ENCODE assay signal across 9 mouse cellular contexts in the genomic region with DNA sequence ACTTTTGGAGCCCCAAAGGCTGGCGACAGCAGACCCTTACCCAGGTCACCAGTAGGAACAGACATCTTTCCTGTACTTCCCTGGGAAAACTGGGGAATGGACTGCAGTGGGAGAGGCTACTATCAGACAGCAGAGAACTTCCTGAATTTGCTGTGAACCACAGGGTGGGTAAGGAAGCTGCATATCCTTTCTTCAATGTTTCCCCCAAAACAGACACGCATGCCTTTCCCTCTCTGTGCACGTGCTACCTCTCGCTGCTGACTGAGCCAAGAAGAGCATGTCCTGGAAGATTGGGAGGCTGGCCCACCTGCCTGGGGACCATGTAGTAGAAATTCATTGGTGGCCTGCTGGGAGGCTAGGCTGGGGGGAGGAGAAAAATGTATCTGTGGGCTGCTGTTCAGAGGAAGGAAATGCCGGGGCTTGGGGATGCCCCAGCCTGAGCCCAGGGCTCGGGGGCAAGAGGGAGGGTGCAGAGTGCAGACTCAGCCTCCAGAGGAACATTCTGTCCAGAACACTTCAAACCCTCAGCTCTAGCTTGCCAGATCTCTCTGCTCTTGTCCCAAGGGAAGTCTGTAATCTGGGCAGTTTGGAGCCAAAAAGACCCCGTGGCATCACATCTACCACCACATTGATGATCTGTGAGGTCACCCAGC.
DNase-seq lines count a peak whose midpoint lies in the region; ATAC-seq and TF ChIP-seq lines count a peak whose summit lies in the region.
"Had no signal": no experiment of that assay in that cellular context is flagged by ENCODE, and none has a peak within 500 bp of the region (broad histone marks: within the 10 kb centered on the region; RNA-seq: fewer than 3 reads in every experiment).

No protein-coding gene starts in this region.

- no peak for ATAC-seq in hindbrain, embryonic 14.5 days (ENCODE audit: low FRiP score)
- ATAC-seq in kidney, postnatal 0 days (replicated peaks; ENCODE audit: low FRiP score, low read depth) = no peak
- ATAC-seq in megakaryocyte progenitor cell, adult 5-6 weeks (replicated peaks; ENCODE audit: poor library complexity) = peak; percentile 37; the same call in 1 of the 2 replicates

- no peak for TF ChIP-seq CTCF in kidney, postnatal 0 days (IDR thresholded peaks at IDR 0.05; ENCODE audit: low read depth)

- H3K27me3 ChIP-seq in hindbrain, embryonic 10.5 days (ENCODE audit: insufficient read depth, poor library complexity, severe bottlenecking) = no peaks in the 10 kb centered on the region
- no peaks in the 10 kb centered on the region for H3K27me3 ChIP-seq in hindbrain, embryonic 14.5 days (ENCODE audit: control insufficient read depth, insufficient read depth, low read length)
- H3K27me3 ChIP-seq in kidney, postnatal 0 days (ENCODE audit: insufficient read depth, low read length) = no peaks in the 10 kb centered on the region
- H3K27me3 ChIP-seq in forebrain, embryonic 10.5 days (ENCODE audit: poor library complexity, severe bottlenecking) = no peaks in the 10 kb centered on the region

- no peak overlapping the region for H3K9ac ChIP-seq in hindbrain, embryonic 14.5 days
- peak overlapping the region; percentile 35; the same call in 1 of the 2 replicates for H3K9ac ChIP-seq in kidney, postnatal 0 days (ENCODE audit: low read depth, low read length)

- 72% methylated on average over 7 of the region's 7 CpGs for WGBS in hindbrain, embryonic 10.5 days
- 62% methylated on average over 7 of the region's 7 CpGs for WGBS in hindbrain, embryonic 14.5 days
- 51% methylated on average over 7 of the region's 7 CpGs for WGBS in kidney, postnatal 0 days
- WGBS in forebrain, embryonic 10.5 days = 71% methylated on average over 7 of the region's 7 CpGs

- no peak overlapping the region for H3K4me2 ChIP-seq in hindbrain, embryonic 14.5 days (replicated peaks)
- H3K4me2 ChIP-seq in kidney, postnatal 0 days (ENCODE audit: low read length) = 0 out of 2 replicates have a peak overlapping the region, but pooled peaks have one; percentile 5

- H3K4me1 ChIP-seq in hindbrain, embryonic 10.5 days (replicated peaks) = peaks cover 31% of the 10 kb centered on the region
- H3K4me1 ChIP-seq in hindbrain, embryonic 14.5 days (replicated peaks; ENCODE audit: control insufficient read depth, insufficient read depth, low read length) = no peaks in the 10 kb centered on the region
- H3K4me1 ChIP-seq in kidney, postnatal 0 days (replicated peaks; ENCODE audit: insufficient read depth, low read length) = peaks cover 44% of the 10 kb centered on the region
- H3K4me1 ChIP-seq in forebrain, embryonic 10.5 days = peaks cover 23% of the 10 kb centered on the region

- no peak for DNase-seq in hindbrain, embryonic 10.5 days (ENCODE audit: low spot score)
- no peak for DNase-seq in hindbrain, embryonic 14.5 days (ENCODE audit: low spot score)
- DNase-seq in heart, adult 8-10 months (ENCODE audit: low spot score) = peak; percentile 86
- DNase-seq in kidney, postnatal 0 days (ENCODE audit: low spot score) = no peak
- no peak for DNase-seq in layer of hippocampus, postnatal 25 days (ENCODE audit: extremely low spot score in 1 of 2, low spot score in 1 of 2)
- no peak for DNase-seq in right cerebral cortex, adult 18-20 months
- no peak for DNase-seq in forebrain, embryonic 10.5 days (ENCODE audit: extremely low spot score, low spot score)
- DNase-seq: cerebellum, postnatal 25 days had no signal

- H3K36me3 ChIP-seq in hindbrain, embryonic 10.5 days = no peaks in the 10 kb centered on the region
- no peaks in the 10 kb centered on the region for H3K36me3 ChIP-seq in hindbrain, embryonic 14.5 days (replicated peaks; ENCODE audit: control insufficient read depth, insufficient read depth)
- H3K36me3 ChIP-seq in kidney, postnatal 0 days (ENCODE audit: insufficient read depth, low read length) = peaks cover 2% of the 10 kb centered on the region; the same call in 1 of the 2 replicates
- H3K36me3 ChIP-seq in forebrain, embryonic 10.5 days (replicated peaks) = peaks cover 3% of the 10 kb centered on the region; the same call in 1 of the 2 replicates

- peak overlapping the region; percentile 35; the same call in 1 of the 2 replicates for H3K27ac ChIP-seq in hindbrain, embryonic 10.5 days
- H3K27ac ChIP-seq in hindbrain, embryonic 14.5 days = no peak overlapping the region
- H3K27ac ChIP-seq in kidney, postnatal 0 days = peak overlapping the region; percentile 91
- no peak overlapping the region for H3K27ac ChIP-seq in forebrain, embryonic 10.5 days

- no peak overlapping the region for H3K4me3 ChIP-seq in hindbrain, embryonic 10.5 days
- no peak overlapping the region for H3K4me3 ChIP-seq in hindbrain, embryonic 14.5 days (replicated peaks; ENCODE audit: low read length)
- no peak overlapping the region for H3K4me3 ChIP-seq in kidney, postnatal 0 days (replicated peaks; ENCODE audit: low read depth, low read length)
- no peak overlapping the region for H3K4me3 ChIP-seq in forebrain, embryonic 10.5 days

- peaks cover 6% of the 10 kb centered on the region; the same call in 1 of the 2 replicates for H3K9me3 ChIP-seq in hindbrain, embryonic 10.5 days
- 0 out of 2 replicates have a peak, but pooled peaks cover 5% of the 10 kb centered on the region for H3K9me3 ChIP-seq in hindbrain, embryonic 14.5 days (ENCODE audit: control insufficient read depth, low read length)
- no peaks in the 10 kb centered on the region for H3K9me3 ChIP-seq in kidney, postnatal 0 days (replicated peaks; ENCODE audit: low read length)
- H3K9me3 ChIP-seq in forebrain, embryonic 10.5 days = peaks cover 8% of the 10 kb centered on the region; the same call in 1 of the 2 replicates

Comparison
In these comparisons a context has a peak if more than half of its experiments do, and no peak if none do; other contexts are left out.
1. H3K27ac ChIP-seq: peak in hindbrain, embryonic 10.5 days (single experiment) and kidney, postnatal 0 days (single experiment); none in hindbrain, embryonic 14.5 days (single experiment) and forebrain, embryonic 10.5 days (single experiment).